Mouse (Mus musculus) lung, postnatal 0 days (tissue): Measurements from ENCODE around the gene Ikbip. TPM values are rescaled to one million over a fixed set of nuclear protein-coding genes. Genes with fewer than 3 reads are reported as not detected.

ENCODE experiments used
- ATAC-seq: fragments of 200-750 bp; cut with Nextera tagmentation; 2 replicates; pipeline ENCODE4 v1.8.0; 2017; ENCODE audit warnings: moderate library complexity
- DNase-seq: peaks from one replicate; pipeline ENCODE4 v3.0.0-alpha.2; 2016; ENCODE audit warnings: low spot score
- H3K27ac ChIP-seq: fragments of 300-500 bp; sonication (generic); 2 replicates; pipeline ENCODE4 v1.5.1; 2014; ENCODE audit warnings: antibody characterized with exemption, mild to moderate bottlenecking, low read length, mixed read lengths
- H3K27me3 ChIP-seq: fragments of 300-500 bp; sonication (generic); replicated peaks from 2 replicates; pipeline ENCODE4 v1.6.1; 2014; ENCODE audit warnings: low read length, mixed read lengths; ENCODE audit not compliant: insufficient read depth
- H3K36me3 ChIP-seq: fragments of 300-500 bp; sonication (generic); 2 replicates; pipeline ENCODE4 v1.6.1; 2014; ENCODE audit warnings: low read length, mixed read lengths; ENCODE audit not compliant: insufficient read depth
- H3K4me1 ChIP-seq: fragments of 300-500 bp; sonication (generic); 2 replicates; pipeline ENCODE4 v1.6.1; 2014; ENCODE audit warnings: antibody characterized with exemption, low read depth, low read length, mixed read lengths; ENCODE audit not compliant: insufficient read depth
- H3K4me2 ChIP-seq: fragments of 300-500 bp; sonication (generic); replicated peaks from 2 replicates; pipeline ENCODE4 v1.6.1; 2014; ENCODE audit warnings: low read depth, mild to moderate bottlenecking, low read length, moderate library complexity, mixed read lengths
- H3K4me3 ChIP-seq: fragments of 300-500 bp; sonication (generic); 2 replicates; pipeline ENCODE4 v1.5.1; 2014; ENCODE audit warnings: low read depth, low read length
- H3K9ac ChIP-seq: fragments of 300-500 bp; sonication (generic); replicated peaks from 2 replicates; pipeline ENCODE4 v1.6.1; 2014; ENCODE audit warnings: low read depth, mild to moderate bottlenecking
- H3K9me3 ChIP-seq: fragments of 300-500 bp; sonication (generic); 2 replicates; pipeline ENCODE4 v1.6.1; 2016; ENCODE audit warnings: low read length, mixed read lengths
- CTCF ChIP-seq: IDR thresholded peaks from 2 replicates; pipeline ENCODE4 v1.5.1; 2016; ENCODE audit warnings: antibody characterized with exemption, mild to moderate bottlenecking
- EP300 ChIP-seq: IDR thresholded peaks from 2 replicates; pipeline ENCODE4 v1.6.1; 2016; ENCODE audit warnings: antibody characterized with exemption, mild to moderate bottlenecking, control low read depth
- WGBS: fragments of 180-500 bp; shearing (Covaris S2); extraction: QIAGEN DNeasy Blood & Tissue Kit; methylation state at CpG from one replicate; pipeline ENCODE4 v1.1.7; 2014; 5-methylcytosine and 5-hydroxymethylcytosine counted together
- polyA plus RNA-seq: library from polyadenylated mRNA; unstranded; fragments of >200 nt; fragmentation: Nextera tagmentation; extraction: Ambion mirVana; gene quantifications from 2 replicates; pipeline ENCODE4 v1.2.1, GENCODE M21; 2015

Ikbip gene
- polyA plus RNA-seq, 1 experiment from 2014 or later, result 31.6 TPM

DNA sequence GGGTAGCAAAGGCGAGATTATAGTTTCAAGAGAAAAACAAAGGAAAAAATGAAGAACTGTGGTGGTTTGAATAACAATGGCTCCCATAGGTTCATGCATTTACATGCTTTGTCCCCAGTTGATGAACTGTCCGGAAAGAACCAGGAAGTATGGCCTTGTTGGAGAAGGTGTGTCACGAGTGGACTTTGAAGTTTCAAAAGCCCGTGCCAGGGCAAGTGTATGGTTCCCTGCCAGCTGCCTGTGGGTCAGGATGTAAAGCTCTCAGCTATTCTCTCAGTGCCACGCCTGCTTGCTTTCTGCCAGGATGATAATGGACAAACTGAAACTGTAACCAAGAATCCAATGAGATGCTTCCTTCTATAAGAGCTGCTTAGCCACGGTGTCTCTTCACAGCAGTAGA lies 20.4 kb upstream of the Ikbip start:
- 78% methylated on average over 6 of the region's 6 CpGs for WGBS
- no peaks in the 10 kb centered on the region for H3K4me1 ChIP-seq
- H3K27ac ChIP-seq, result no peak overlapping the region
- H3K27me3 ChIP-seq, result no peaks in the 10 kb centered on the region
- TF ChIP-seq EP300 (no peak), CTCF (no peak)
- peaks cover 15% of the 10 kb centered on the region; the same call in 1 of the 2 replicates for H3K36me3 ChIP-seq
- H3K4me3 ChIP-seq, result no peak overlapping the region
- H3K4me2 ChIP-seq, result no peak overlapping the region
- no peaks in the 10 kb centered on the region for H3K9me3 ChIP-seq
- no peak overlapping the region for H3K9ac ChIP-seq
- DNase-seq (no peak), ATAC-seq (no peak)

DNA sequence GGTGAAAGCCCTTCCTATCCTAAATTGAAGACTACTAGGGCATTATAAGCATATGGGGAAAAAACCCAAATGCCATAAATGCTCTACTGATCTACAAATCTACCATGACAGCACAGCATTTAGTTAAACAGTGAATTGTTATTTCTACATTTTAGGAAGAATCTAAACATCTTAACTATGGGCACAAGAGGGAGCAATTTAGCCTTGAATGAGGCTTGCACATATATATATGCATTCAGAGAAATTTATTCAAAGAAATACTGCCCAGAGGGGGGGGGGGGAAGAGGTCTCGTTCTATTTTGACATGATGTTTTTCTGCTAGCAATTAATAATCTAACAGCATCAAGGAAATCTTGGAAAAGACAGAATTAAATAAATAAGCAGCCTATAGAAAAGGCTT lies 11.0 kb upstream of the Ikbip start:
- Histone ChIP-seq H3K36me3 (peaks cover 22% of the 10 kb centered on the region), H3K27ac (no peak overlapping the region), H3K4me1 (no peaks in the 10 kb centered on the region), H3K4me2 (no peak overlapping the region), H3K9me3 (no peaks in the 10 kb centered on the region), H3K4me3 (no peak overlapping the region), H3K27me3 (no peaks in the 10 kb centered on the region), H3K9ac (no peak overlapping the region)
- no peak for TF ChIP-seq EP300
- peak; percentile 55 for TF ChIP-seq CTCF
- whole genome bisulfite sequencing, result 32% methylated on average over 1 of the region's 1 CpGs
- peak; percentile 69 for DNase-seq
- ATAC-seq, result no peak

DNA sequence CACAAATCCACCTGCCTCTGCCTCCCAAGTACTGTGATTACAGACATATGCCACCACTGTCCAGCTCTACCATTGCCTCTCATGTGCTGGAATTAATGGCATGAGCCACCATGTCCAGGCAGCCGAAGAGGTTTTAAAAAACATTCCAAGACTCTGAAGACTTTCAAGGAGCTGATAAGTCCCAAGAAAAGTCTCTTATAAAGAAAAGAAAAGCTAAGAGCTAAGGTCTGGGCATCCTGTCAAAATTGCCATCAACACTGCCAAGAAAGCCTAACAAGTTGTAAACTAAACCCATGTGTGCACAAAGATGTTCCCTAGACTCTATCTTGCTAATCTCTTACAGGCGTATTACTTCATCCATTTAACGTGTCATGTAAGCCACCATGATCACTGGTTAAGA lies 9.4 kb upstream of the Ikbip start:
- Histone ChIP-seq H3K27ac (no peak overlapping the region), H3K4me2 (no peak overlapping the region), H3K9me3 (no peaks in the 10 kb centered on the region), H3K9ac (no peak overlapping the region), H3K27me3 (no peaks in the 10 kb centered on the region), H3K4me1 (no peaks in the 10 kb centered on the region), H3K4me3 (no peak overlapping the region), H3K36me3 (peaks cover 21% of the 10 kb centered on the region)
- DNase-seq (peak; percentile 28), ATAC-seq (peak; percentile 56; the same call in 1 of the 2 replicates)
- TF ChIP-seq CTCF (no peak), EP300 (peak; percentile 88)
- 46% methylated on average over 3 of the region's 3 CpGs for WGBS

DNA sequence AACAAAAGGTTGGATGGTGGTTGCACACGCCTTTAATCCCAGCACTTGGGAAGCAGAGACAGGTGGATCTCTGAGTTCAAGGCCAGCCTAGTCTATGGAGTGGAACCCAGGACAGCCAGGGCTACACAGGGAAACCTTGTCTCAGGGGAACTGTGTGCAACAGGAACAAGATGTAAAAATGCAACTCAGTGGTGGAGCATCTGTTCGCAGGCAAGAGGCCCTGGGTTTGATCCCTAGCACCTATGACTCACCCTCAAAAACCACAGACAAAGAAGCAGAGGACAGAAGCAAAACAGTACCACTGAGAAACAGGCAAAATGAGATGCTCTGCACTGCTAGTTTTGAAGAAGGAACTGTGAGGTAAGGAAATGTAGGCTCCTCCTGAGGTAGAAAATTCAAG lies 6.1 kb upstream of the Ikbip start:
- H3K36me3 ChIP-seq, result peaks cover 14% of the 10 kb centered on the region
- H3K9me3 ChIP-seq, result no peaks in the 10 kb centered on the region
- H3K4me2 ChIP-seq, result no peak overlapping the region
- 90% methylated on average over 2 of the region's 2 CpGs for WGBS
- TF ChIP-seq EP300 (no peak), CTCF (no peak)
- H3K27ac ChIP-seq, result no peak overlapping the region
- DNase-seq (no peak), ATAC-seq (no peak)
- H3K27me3 ChIP-seq, result no peaks in the 10 kb centered on the region
- no peaks in the 10 kb centered on the region for H3K4me1 ChIP-seq
- no peak overlapping the region for H3K9ac ChIP-seq
- no peak overlapping the region for H3K4me3 ChIP-seq

DNA sequence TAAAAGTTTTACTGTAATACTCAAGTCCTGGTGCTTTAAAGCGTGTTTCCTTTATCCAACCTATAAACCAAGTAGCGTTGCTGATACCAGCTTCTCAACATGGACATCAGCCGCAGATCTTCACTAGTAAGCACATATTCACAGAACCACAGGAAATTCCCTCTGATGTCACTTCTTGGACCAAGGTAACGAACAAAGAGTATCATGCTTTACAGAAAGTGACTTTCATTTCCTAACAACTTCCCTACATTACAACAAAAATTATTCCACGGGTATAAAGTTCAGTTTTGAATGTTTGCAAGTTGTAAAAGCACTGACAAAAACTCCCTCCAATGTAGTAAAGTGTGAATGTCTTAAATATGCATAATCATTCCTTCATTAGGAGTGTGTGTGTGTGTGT lies 2.2 kb upstream of the Ikbip start:
- Histone ChIP-seq H3K9ac (no peak overlapping the region), H3K27ac (no peak overlapping the region), H3K4me3 (no peak overlapping the region), H3K4me2 (no peak overlapping the region), H3K36me3 (peaks cover 14% of the 10 kb centered on the region), H3K27me3 (no peaks in the 10 kb centered on the region), H3K4me1 (no peaks in the 10 kb centered on the region), H3K9me3 (no peaks in the 10 kb centered on the region)
- no peak for TF ChIP-seq CTCF
- no peak for TF ChIP-seq EP300
- WGBS, result 67% methylated on average over 5 of the region's 5 CpGs
- ATAC-seq (no peak), DNase-seq (no peak)

DNA sequence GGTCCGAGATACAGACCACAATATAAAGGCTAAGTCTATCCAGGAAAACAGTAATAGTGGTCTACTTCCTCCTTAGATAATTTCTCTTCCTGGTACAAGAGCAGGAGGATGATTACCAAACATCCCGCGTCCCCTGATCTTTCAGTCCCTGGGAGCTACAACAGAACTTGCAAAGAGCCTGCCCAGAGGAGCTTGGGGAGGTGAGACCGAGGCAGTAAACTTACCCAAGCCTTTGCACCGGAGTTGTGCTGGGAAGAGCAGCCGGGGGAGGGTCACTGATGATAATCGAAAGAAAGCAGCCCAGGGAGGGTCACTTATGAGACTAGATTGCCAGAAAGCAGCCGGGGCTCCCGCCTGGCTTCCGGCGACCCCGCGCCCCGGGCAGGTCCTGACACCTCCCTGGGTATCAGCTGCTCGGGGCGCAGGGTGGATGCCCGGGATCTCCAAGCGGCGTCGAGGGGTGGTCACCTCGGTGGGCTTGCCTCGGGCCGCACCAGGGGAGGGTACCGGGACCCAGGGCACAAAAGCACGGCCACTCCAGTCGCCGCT lies 707 bp upstream of the Ikbip start:
- peak overlapping the region; percentile 77 for H3K9ac ChIP-seq
- H3K4me1 ChIP-seq, result no peaks in the 10 kb centered on the region
- H3K36me3 ChIP-seq, result peaks cover 3% of the 10 kb centered on the region; the same call in 1 of the 2 replicates
- H3K4me2 ChIP-seq, result peak overlapping the region; percentile 88
- TF ChIP-seq CTCF (no peak), EP300 (no peak)
- no peaks in the 10 kb centered on the region for H3K27me3 ChIP-seq
- peak overlapping the region; percentile 92 for H3K4me3 ChIP-seq
- no peaks in the 10 kb centered on the region for H3K9me3 ChIP-seq
- ATAC-seq (peak; percentile 2; the same call in 1 of the 2 replicates), DNase-seq (peak; percentile 48)
- WGBS, result under 1% methylated on average over 25 of the region's 27 CpGs
- H3K27ac ChIP-seq, result peak overlapping the region; percentile 87
